Mouse (Mus musculus) kidney, postnatal 0 days (tissue): ENCODE measurements around the gene Cdk2. TPM values are rescaled to one million over a fixed set of nuclear protein-coding genes. Genes with fewer than 3 reads are reported as not detected.

ENCODE experiments used
- ATAC-seq: fragments of 200-750 bp; cut with Nextera tagmentation; replicated peaks from 2 replicates; pipeline ENCODE4 v1.8.0; 2017; ENCODE audit warnings: low read depth, moderate number of reproducible peaks, moderate TSS enrichment, moderate library complexity; ENCODE audit not compliant: low FRiP score
- DNase-seq: peaks from one replicate; pipeline ENCODE4 v3.0.0-alpha.2; 2016; ENCODE audit warnings: low spot score
- H3K27ac ChIP-seq: fragments of 300-500 bp; sonication (generic); 2 replicates; pipeline ENCODE4 v1.5.1; 2014; ENCODE audit warnings: mild to moderate bottlenecking
- H3K27me3 ChIP-seq: fragments of 300-500 bp; sonication (generic); 2 replicates; pipeline ENCODE4 v1.6.1; 2014; ENCODE audit warnings: low read length, mixed read lengths; ENCODE audit not compliant: insufficient read depth
- H3K36me3 ChIP-seq: fragments of 300-500 bp; sonication (generic); 2 replicates; pipeline ENCODE4 v1.6.1; 2014; ENCODE audit warnings: low read length, mixed read lengths; ENCODE audit not compliant: insufficient read depth
- H3K4me1 ChIP-seq: fragments of 300-500 bp; sonication (generic); replicated peaks from 2 replicates; pipeline ENCODE4 v1.6.1; 2014; ENCODE audit warnings: antibody characterized with exemption, low read length, mixed read lengths; ENCODE audit not compliant: insufficient read depth
- H3K4me2 ChIP-seq: fragments of 300-500 bp; sonication (generic); 2 replicates; pipeline ENCODE4 v1.6.1; 2014; ENCODE audit warnings: mild to moderate bottlenecking, low read length, moderate library complexity, mixed read lengths
- H3K4me3 ChIP-seq: fragments of 300-500 bp; sonication (generic); replicated peaks from 2 replicates; pipeline ENCODE4 v1.5.1; 2014; ENCODE audit warnings: low read depth, low read length
- H3K9ac ChIP-seq: fragments of 300-500 bp; sonication (generic); 2 replicates; pipeline ENCODE4 v1.6.1; 2014; ENCODE audit warnings: low read depth, low read length
- H3K9me3 ChIP-seq: fragments of 300-500 bp; sonication (generic); replicated peaks from 2 replicates; pipeline ENCODE4 v1.6.1; 2016; ENCODE audit warnings: low read length, inconsistent platforms, mixed read lengths
- CTCF ChIP-seq: IDR thresholded peaks from 2 replicates; pipeline ENCODE4 v1.5.1; 2016; ENCODE audit warnings: antibody characterized with exemption, low read depth, mild to moderate bottlenecking, moderate library complexity
- WGBS: fragments of 180-500 bp; shearing (Covaris S2); extraction: QIAGEN DNeasy Blood & Tissue Kit; methylation state at CpG from one replicate; pipeline ENCODE4 v1.1.7; 2014; 5-methylcytosine and 5-hydroxymethylcytosine counted together
- polyA plus RNA-seq: library from polyadenylated mRNA; unstranded; fragments of >200 nt; fragmentation: Nextera tagmentation; extraction: Ambion mirVana; gene quantifications from 2 replicates; pipeline ENCODE4 v1.2.1, GENCODE M21; 2015

Cdk2 gene
- polyA plus RNA-seq, 1 experiment from 2014 or later: 55.9 TPM

DNA sequence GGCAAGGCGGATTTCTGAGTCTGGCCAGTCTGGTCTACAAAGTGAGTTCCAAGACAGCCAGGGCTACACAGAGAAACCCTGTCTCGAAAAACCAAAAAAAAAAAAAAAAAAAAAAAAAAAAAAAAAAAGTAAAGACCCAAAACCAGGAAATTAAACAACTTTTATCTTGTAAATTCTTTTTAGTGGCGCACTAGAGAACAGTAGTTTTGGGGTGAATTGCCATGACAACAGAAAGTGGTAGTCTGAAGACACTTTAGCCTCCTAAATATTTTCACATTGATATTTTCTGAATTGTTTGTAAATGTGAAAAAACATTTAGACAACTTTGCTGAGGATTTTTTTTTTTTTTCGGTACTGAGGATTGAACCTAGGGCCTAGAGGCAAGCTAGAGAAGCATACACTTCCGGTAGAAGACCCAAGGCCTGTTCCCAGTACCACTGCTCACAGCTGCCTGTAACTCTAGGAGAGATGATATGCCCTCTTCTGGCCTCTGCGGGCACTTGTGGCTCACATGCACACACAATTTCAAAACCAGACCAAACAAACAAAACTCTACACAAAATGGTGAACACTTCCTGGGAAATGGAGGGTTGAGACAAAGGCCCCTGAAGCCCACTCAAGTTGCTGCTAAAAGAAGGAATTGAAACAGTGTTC, 7.6 kb downstream of the Cdk2 start:
- DNase-seq (no peak), ATAC-seq (no peak)
- peaks cover 24% of the 10 kb centered on the region for H3K36me3 ChIP-seq
- no peak overlapping the region for H3K4me3 ChIP-seq
- no peak overlapping the region; the same call in 1 of the 2 replicates for H3K4me2 ChIP-seq
- H3K4me1 ChIP-seq: peaks cover 10% of the 10 kb centered on the region; the same call in 1 of the 2 replicates
- no peaks in the 10 kb centered on the region for H3K9me3 ChIP-seq
- 82% methylated on average over 6 of the region's 6 CpGs for WGBS
- no peaks in the 10 kb centered on the region for H3K27me3 ChIP-seq
- peak overlapping the region; percentile 39; the same call in 1 of the 2 replicates for H3K27ac ChIP-seq
- TF ChIP-seq CTCF: 0 out of 2 replicates have a peak, but pooled peaks have one; percentile 12
- no peak overlapping the region for H3K9ac ChIP-seq

DNA sequence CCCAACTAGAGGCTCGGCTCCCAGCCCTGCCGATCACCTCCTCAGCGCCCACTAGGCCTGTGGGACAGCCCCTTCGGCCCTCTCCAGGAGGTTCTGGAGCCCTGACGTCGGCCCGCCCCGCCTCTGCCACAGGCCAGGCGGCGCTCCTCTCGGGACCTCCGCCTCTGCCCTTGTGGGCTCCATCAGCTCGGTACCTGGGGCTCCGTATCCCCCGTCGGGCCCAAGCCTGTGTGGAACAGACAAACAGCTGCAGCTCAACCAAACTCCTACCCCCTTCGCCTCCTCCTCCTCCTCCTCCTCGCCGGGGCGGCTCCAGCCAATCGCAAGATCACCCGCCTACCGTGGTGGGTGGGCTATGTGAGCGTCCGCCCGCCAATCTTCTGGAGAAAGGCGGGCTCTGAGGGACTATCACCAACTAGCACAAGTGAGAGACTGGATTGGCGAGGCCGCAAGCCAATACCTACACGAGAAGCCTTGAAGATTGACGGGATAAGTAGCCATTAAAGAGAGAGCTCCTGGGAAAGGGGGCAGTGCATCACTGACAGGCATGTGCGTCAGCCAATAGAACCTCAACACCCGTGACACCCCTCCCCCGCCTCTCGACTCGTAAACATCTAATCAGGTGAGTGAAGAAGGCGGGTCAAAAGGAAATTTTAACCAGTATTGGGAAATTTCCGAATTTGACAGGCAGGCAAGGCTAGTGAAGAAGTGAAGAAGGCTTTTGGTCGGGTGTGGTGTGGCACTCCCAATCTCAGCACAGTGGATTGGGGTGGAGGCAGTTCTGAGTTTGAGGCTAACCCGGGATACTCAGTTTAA, 8.6 kb downstream of the Cdk2 start, which contains the start of gene Rab5b:
Rab5b (minus strand) TSS at position 273 of the 816 bp plus-strand sequence.
- DNase-seq (peak; percentile 100), ATAC-seq (peak; percentile 98)
- peaks cover 10% of the 10 kb centered on the region; the same call in 1 of the 2 replicates for H3K4me1 ChIP-seq
- peak within 1 kb of the TSS; percentile 98 for H3K27ac ChIP-seq
- peak within 1 kb of the TSS; percentile 63 for H3K4me2 ChIP-seq
- 1% methylated on average over 40 of the region's 40 CpGs for WGBS
- H3K27me3 ChIP-seq: no peaks in the 10 kb centered on the region
- peak within 1 kb of the TSS; percentile 90 for H3K4me3 ChIP-seq
- no peaks in the 10 kb centered on the region for H3K9me3 ChIP-seq
- H3K9ac ChIP-seq: peak within 1 kb of the TSS; percentile 94
- TF ChIP-seq CTCF: peak; percentile 25
- peaks cover 18% of the 10 kb centered on the region for H3K36me3 ChIP-seq

DNA sequence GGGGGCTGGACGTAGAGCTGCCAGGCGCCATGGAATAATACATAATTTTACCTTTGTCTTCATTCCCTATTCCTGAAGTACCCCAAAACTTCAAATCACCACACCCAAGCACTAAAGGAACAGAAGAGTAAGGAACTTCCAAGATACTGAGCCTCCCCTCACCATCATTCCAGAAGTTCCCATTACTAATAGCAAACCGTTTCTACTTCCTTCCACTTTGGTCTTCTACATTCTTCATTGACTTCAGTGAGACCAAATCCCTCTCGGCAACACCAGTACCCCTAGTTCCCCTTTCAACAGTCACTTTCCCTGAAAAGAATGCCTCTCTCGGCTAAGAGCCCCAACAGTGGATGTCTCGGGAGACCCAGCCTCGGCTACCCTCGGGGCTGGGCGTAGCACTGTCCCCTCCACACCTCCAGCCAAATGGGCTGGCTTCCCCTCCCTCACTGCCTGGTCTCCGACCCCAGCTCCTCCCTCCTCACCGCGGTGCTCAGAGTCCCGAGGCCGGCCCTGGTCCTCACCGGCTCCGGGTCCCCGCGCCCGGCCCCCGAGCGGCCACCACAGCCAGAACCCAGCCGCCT, 9.3 kb downstream of the Cdk2 start:
- H3K4me1 ChIP-seq: peaks cover 10% of the 10 kb centered on the region; the same call in 1 of the 2 replicates
- TF ChIP-seq CTCF: no peak
- no peaks in the 10 kb centered on the region for H3K9me3 ChIP-seq
- no peak for DNase-seq
- peak overlapping the region; percentile 94 for H3K9ac ChIP-seq
- peaks cover 13% of the 10 kb centered on the region for H3K36me3 ChIP-seq
- peak overlapping the region; percentile 63 for H3K4me2 ChIP-seq
- no peak; the same call in 1 of the 2 replicates for ATAC-seq
- H3K4me3 ChIP-seq: peak overlapping the region; percentile 90
- no peaks in the 10 kb centered on the region for H3K27me3 ChIP-seq
- under 1% methylated on average over 22 of the region's 22 CpGs for WGBS
- H3K27ac ChIP-seq: peak overlapping the region; percentile 98

- Histone ChIP-seq H3K4me2 (peak overlapping the region; percentile 94), H3K9me3 (no peaks in the 10 kb centered on the region), H3K27ac (peak overlapping the region; percentile 58), H3K4me1 (no peaks in the 10 kb centered on the region), H3K27me3 (no peaks in the 10 kb centered on the region), H3K36me3 (peaks cover 2% of the 10 kb centered on the region), H3K9ac (peak overlapping the region; percentile 61), H3K4me3 (peak overlapping the region; percentile 74)
- peak; percentile 80 for TF ChIP-seq CTCF
- WGBS: 2% methylated on average over 9 of the region's 9 CpGs
- ATAC-seq (no peak), DNase-seq (peak; percentile 85)
These were observed 30.3 kb downstream of the Cdk2 start for GRCm38 (mm10) chr10:128674469-128675008.

GRCm38 (mm10) chr10:128673763-128674468, 30.9 kb downstream of the Cdk2 start, which contains the start of gene Suox:
Suox (minus strand) TSS chr10:128674073.
- WGBS: under 1% methylated on average over 58 of the region's 60 CpGs
- Histone ChIP-seq H3K9ac (peak within 1 kb of the TSS; percentile 61), H3K36me3 (no peaks in the 10 kb centered on the region), H3K27ac (peak within 1 kb of the TSS; percentile 58), H3K9me3 (no peaks in the 10 kb centered on the region), H3K27me3 (no peaks in the 10 kb centered on the region), H3K4me1 (no peaks in the 10 kb centered on the region), H3K4me2 (peak within 1 kb of the TSS; percentile 94), H3K4me3 (peak within 1 kb of the TSS; percentile 74)
- peak; percentile 93 for DNase-seq
- TF ChIP-seq CTCF: no peak
- ATAC-seq: peak; percentile 92
